Mouse (Mus musculus) CH12.LX (cell line): ENCODE measurements around the gene Notch1.

ENCODE experiments used
- BHLHE40 ChIP-seq: IDR thresholded peaks from 2 replicates; pipeline ENCODE4 v1.6.1; 2011; ENCODE audit warnings: mild to moderate bottlenecking, low read depth, low read length, improper control_type of control experiment
- CTCF ChIP-seq, 2 experiments: IDR thresholded peaks in 1 of 2; conservative IDR thresholded peaks in 1 of 2; 2 replicates each; pipeline ENCODE4 v1.5.1; 2011 to 2012; ENCODE audit warnings: low read depth in 2 of 2, low read length in 2 of 2, improper control_type of control experiment in 1 of 2, inconsistent platforms in 1 of 2, mild to moderate bottlenecking in 1 of 2, moderate library complexity in 1 of 2
- E2F4 ChIP-seq: IDR thresholded peaks from 2 replicates; pipeline ENCODE4 v1.6.1; 2011; ENCODE audit warnings: low read depth, low read length, improper control_type of control experiment; ENCODE audit not compliant: insufficient replicate concordance
- EP300 ChIP-seq: IDR thresholded peaks from 2 replicates; pipeline ENCODE4 v1.6.1; 2011; ENCODE audit warnings: low read length, improper control_type of control experiment
- MAX ChIP-seq: IDR thresholded peaks from 2 replicates; pipeline ENCODE4 v1.6.1; 2011; ENCODE audit warnings: low read length, improper control_type of control experiment
- MEF2A ChIP-seq: IDR thresholded peaks from 2 replicates; pipeline ENCODE4 v1.6.1; 2014; ENCODE audit warnings: low read depth, mild to moderate bottlenecking, inconsistent platforms, low read length, improper control_type of control experiment, borderline replicate concordance
- MXI1 ChIP-seq: IDR thresholded peaks from 2 replicates; pipeline ENCODE4 v1.6.1; 2011; ENCODE audit warnings: mild to moderate bottlenecking, low read depth, low read length, improper control_type of control experiment
- NELFE ChIP-seq: IDR thresholded peaks from 2 replicates; pipeline ENCODE4 v1.6.1; 2011; ENCODE audit warnings: low read depth, low read length, improper control_type of control experiment
- POLR2A ChIP-seq: IDR thresholded peaks from 2 replicates; pipeline ENCODE4 v1.6.1; 2011; ENCODE audit warnings: low read depth, mild to moderate bottlenecking, improper control_type of control experiment, low read length
- USF1 ChIP-seq: IDR thresholded peaks from 2 replicates; pipeline ENCODE4 v1.6.1; 2014; ENCODE audit warnings: low read depth, mild to moderate bottlenecking, inconsistent platforms, low read length, improper control_type of control experiment

GRCm38 (mm10) chr2:26543155-26543554 is 26.7 kb upstream of the Notch1 start:
- TF ChIP-seq POLR2A = no peak
- TF ChIP-seq MEF2A = no peak
- TF ChIP-seq MAX = no peak
- no peak for TF ChIP-seq MXI1
- TF ChIP-seq BHLHE40 = no peak
- TF ChIP-seq CTCF (conservative IDR thresholded peaks at IDR 0.05 in 1 of 2, IDR thresholded peaks at IDR 0.05 in 1 of 2; ENCODE audit: low read depth in 2 of 2, low read length in 2 of 2) = no peak
- TF ChIP-seq EP300 = no peak
- TF ChIP-seq NELFE = no peak
- no peak for TF ChIP-seq E2F4
- no peak for TF ChIP-seq USF1
